Mouse (Mus musculus) right cerebral cortex, postnatal 10 days (tissue): ENCODE measurements at regions not wholly inside any gene's neighbourhood (a gene's known extent, or its start where the extent isn't known, plus 50 kb on each side); places are given as distances from the start of the nearest gene placed in this dataset.

Experiments
- DNase-seq, 2 experiments: peaks; one replicate each; pipeline ENCODE4 v3.0.0; 2021; ENCODE audit warnings: low spot score in 2 of 2

- no peak for DNase-seq
These were observed 54.6 kb downstream of the Gm11733 start for GRCm38 (mm10) chr11:117538732-117539131.

DNA sequence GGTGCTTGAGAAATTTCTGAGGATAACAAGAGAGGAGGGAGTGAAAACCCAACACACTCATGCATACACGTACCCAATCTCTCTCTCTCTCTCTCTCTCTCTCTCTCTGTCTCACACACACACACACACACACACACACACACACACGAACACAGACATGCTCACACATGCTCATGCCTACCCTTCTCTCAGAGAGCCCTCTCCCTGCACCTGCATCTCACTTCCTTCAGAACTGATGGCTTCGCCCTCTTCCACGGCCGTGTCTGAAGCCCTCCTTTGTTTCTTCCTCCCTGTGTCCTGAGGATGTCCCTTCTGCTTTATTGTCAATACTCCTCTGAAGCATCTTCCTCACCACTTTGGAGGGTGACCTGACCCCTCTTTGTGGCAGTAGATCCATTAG is 56.4 kb downstream of the Gm11733 start:
- DNase-seq = peak in 1 of 2 experiments; percentile 20

DNA sequence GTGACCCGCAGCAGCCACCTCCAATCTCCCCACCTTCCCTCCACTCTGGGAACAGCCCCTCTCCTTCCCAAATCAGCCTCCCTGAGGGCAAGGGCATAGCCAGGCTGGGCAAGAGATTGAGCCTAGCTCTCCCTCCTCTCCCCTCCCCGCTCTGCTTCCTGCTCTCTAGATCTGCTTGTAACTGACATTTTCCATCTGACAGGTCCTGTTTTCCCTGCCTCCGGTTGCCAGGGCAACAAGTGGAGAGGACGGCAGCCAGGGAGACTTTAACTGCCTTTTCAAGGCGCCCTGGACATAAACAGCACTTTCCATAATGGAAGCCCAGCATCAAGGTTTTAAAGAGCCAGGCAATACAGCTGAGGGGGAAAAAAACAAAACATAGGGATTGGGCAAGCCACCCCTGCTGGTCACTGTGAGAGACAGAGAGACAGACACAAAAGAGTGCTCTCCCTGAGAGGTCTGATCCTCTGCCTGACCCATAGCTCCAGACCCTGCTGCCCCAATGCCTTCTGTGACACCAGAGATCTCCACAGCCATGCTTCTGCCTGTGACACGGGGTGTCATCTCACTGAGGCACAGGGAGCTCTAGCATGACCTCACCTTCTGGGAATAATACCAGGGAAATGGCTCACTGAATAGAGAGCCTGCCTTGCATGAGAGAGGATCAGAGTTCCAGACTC is 57.2 kb downstream of the Gm11733 start:
- peak; percentile 76 to 86 for DNase-seq

DNA sequence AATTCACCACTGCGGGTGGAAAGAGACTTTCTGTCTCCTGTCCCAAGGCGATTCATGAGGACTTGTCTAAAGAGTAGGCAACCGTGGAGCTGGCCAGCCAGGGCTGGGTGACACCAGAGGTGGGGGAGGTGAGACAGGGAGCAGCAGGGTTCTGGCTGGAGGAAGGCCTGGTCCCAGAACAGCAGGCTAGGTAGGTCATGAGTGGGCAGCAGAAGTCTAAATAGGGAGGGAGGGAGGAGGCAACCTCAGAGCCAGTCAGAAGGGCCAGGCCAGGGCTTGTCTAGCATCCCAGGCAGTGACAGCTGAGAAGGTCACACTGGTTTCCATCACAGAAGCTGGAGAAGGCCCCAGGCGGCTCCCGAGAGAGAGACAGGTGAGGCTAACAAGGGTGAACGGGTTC is 59.0 kb downstream of the Gm11733 start:
- DNase-seq = no peak

GRCm38 (mm10) chr11:117544507-117544906 is 60.3 kb downstream of the Gm11733 start:
- no peak for DNase-seq

DNA sequence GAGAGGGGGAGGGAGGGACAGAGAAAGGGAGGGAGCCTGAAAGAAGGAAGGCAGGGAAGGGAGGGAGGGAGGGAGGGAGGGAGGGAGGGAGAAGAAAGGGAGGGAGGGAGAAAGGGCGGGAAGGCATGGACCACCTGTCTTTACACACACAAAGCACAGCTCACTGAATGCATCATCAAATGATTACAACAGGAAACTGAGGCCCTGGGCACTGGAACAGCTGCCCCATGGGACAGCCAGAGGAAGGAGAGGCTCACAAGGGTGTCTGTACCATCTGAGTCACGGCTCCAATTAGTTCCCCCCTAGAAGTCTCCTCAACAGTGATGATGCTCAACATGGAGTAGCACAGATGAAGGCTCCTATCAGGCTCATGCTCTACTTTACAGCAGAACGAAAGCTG is 60.8 kb downstream of the Gm11733 start:
- no peak for DNase-seq

DNA sequence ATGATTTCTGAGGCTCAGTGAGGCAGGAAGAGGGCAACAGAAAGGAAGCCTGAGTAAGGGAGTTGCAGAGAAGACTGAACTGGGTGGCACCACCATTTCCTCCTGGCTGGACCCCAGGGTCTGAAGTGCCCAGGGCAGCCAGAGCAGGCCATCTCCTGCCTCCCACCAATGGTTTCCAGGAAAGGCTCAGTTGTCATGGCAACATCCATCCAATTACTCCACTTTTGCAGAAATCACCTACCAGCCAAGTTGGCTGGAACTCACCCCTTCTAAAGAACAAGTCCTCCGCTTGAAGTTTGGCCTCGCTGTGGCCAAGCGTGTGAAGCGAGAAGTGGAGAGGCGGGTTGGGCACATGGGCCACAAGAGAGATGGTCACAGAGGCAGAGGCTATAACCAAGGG is 67.8 kb downstream of the Gm11733 start:
- DNase-seq = peak; percentile 74 to 87

DNA sequence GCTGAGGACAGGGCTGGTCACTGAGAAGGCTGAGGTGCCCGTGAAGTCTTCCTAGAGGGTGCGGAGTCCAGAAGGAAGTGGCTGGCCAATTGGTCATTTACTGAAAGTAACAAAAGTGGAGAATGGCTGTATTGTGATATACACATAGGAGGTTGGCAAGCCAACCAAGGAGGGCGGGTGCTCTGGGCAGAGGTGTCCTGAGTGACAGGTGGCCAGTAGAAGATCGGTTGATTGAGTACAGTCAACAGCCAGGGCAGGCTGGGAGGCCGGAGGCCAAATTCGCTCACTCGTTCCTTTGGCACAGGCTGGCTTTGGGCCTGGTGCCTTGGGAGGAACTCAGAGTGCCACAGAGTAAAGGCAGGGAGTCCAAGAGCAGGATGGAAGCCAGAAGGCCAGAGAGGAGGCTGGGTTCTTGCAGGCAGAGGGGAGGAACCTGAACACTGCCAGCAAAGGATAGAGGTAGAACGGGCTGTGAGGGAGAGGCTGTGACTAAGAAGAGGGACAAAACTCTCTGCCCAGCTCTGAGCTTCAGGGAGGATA is 68.3 kb downstream of the Gm11733 start:
- DNase-seq = peak; percentile 59 to 66

DNA sequence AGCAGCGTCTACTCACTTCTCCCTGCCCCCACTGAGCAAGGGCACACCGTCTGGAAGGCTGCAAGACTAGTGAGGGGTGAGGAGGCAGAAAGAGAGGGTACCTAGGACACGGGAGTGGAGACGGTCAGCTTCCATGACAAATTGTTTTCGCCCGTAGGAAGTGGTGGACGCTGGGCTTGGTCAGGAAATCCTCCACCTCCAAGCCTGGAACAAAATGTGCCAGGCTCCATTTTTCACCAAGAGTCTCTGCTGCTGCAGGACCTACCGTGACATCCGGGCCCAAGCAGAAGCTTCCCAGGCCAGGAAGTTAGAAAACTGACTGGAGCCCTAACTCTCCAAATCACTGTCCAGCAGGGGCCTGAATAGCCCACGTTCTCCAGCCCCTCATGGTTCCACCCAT is 69.9 kb downstream of the Gm11733 start:
- DNase-seq = no peak

DNA sequence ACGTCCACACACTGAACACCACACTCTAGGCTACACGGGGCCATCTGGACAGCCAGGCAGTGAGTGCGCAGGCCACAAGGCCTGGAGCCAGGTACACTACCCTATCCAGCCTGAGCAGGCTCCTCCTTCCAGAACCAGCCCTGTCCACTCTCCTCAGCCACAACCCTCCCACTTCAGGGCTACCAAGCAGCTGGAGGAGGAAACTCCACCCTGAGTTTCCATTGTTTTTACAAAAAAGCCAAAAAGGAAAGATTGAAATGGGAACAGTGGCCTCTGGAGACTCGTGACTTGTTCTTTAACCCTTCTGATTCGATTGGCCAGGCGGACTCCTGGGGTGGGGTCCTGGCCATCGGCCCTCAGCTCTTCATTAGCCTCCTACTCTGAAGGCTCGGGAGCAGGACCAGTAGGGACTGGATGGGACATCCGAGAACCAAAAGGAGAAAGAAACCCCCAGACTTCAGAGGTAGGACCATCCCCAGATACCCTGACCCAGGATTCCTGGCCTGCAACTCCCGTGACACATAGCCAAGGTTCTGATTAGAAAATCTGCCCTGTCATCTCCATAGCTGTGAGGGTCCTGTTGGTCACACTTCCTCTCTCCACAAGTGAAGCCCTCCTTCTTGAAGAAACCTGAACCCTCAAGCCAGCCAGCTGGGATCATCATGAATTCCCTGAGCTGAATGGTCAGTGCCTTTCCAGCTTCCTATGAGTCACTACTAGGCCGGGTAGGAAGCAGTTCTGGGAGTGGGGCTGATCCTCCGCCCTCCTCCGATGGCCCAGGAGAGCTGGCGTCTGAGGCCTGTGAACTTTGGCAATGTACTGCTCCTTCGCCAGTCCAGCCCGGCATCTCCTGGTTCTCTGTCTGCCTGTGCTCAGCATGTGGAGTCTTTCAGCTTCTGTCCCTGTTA is 73.6 kb downstream of the Gm11733 start:
- DNase-seq = no peak

GRCm38 (mm10) chr11:117559839-117560238 is 75.7 kb downstream of the Gm11733 start:
- no peak for DNase-seq

DNA sequence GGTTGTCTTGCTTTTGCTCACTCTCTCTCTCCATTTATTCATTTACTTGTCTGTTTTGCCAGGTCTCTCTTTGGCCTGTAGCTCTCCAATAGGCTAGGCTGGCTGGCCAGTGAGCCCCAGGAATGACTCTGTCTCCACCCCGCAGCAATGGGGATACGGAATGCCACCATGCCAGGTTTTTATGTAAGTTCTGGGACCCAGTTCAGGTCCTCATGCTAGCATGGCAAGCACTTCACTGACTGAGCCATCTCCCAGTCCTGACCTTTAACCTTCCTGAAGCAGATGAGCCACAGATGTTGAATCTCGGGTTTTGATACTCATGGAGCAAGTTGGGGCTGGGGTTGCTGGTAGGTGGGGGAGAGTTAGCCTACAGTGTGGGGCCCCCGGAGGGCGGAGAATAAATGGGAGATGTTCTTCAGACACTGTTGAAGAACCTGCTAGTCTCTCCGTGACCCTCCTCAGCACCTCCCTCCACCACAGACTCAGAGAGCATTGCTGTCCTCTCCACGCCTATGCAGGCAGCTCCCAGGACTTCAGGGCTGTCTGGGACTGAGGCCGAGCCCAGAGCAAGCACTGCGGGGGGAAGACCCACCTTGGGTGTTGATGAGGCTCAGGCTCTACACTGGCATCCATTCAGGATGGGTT is 83.9 kb downstream of the Gm11733 start:
- DNase-seq = no peak

DNA sequence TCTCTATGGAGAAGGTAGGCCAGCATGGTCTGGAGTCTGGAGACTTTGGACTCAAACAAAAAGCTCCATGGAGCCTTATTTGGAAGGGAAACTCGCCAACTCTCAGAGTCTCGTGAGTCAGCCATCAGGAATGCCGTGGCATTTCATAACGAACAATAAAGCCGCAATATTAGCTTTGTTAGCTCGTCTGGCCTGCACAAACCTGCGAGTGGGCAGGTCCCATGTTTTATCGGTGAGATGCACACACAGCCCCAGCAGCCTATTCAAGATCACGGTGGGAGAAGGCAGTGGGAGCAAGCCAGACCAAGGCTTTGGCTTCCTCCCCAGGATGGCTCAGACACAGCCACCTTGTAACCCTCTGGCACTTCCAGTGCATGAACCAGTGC is 84.4 kb downstream of the Gm11733 start:
- no peak for DNase-seq

DNA sequence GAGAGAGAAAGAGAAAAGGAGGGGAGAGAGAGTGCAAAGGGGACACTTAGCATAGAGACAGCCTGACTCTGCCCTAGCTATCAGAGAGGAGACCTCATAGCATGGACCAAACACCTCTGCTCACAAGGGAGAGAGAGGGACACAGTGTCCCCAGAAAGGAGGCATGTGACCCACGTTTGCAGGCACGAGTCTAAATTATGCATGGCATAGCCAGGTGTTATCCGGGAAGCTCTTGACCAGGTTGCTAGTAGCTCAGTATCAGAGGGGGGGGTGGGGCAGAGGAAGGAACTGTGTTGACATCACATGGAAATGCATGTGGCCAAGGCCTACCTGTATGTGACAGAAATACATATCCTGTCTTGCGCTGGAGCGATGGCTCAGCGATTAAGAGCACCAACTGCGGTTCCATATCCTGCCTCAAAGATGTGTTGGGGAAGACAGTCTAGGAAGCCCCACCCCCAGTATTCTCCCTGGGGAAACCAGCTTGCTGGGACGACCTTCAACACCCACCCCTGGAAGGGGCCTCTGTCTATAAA is 84.5 kb upstream of the Tnrc6c start:
- no peak for DNase-seq

DNA sequence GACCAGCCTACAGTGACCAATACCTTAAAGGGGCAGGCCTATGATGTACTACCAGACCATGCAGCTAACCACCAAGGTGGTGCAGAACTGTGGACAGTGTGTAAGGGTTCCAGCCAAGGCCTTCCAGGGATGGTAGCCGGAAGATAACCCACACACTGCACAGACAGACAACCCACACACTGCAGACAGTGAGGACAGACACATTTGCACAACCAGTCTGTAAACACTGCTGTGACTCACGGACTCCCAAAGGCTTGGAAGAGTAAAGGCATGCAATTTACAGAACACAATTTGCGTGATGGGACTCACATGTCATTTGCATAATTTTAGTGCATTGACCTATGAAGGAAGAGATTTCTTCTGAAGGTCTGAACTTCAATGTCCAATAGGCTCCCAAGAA is 82.2 kb upstream of the Tnrc6c start:
- no peak for DNase-seq

- peak; percentile 60 to 63 for DNase-seq
These were observed 79.4 kb upstream of the Tnrc6c start for GRCm38 (mm10) chr11:117574721-117575120.

DNA sequence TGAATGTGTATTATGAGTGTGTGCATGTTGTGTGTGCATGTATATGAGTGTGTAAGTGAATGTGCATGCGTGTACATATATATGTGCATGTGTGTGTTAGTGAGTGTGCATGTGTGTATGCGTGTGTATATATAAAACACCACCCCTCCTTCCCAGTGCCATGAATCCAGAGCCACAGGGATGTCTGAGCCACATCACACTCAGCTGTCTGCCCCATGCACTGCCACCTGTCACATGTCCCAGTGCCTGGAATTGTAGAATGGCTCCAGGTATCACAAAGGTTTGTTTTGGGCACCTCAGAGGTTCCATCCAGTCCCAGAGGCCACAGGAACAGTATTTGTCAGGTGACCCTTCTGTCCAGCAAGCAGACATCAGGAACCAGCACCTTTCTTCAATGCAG is 75.0 kb upstream of the Tnrc6c start:
- no peak for DNase-seq

DNA sequence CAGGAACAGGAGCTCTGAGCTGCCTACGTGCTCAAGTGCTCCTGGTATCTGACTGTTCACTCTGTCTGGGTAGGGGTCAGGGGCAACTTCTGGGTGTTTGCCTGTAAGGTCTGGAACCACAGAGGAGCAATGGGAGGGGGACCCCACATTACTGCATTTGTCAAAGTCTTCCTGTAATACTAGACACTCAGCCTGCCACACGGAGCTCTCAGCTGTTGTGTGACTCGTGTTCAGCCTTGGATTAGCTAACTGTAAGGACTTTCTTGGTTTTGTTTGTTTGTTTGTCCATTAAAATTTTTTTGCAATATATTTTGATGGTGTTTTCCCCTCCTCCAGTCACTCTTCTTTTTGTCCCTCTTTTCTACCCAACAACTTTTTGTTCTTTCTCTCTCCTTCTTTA is 74.4 kb upstream of the Tnrc6c start:
- no peak for DNase-seq

DNA sequence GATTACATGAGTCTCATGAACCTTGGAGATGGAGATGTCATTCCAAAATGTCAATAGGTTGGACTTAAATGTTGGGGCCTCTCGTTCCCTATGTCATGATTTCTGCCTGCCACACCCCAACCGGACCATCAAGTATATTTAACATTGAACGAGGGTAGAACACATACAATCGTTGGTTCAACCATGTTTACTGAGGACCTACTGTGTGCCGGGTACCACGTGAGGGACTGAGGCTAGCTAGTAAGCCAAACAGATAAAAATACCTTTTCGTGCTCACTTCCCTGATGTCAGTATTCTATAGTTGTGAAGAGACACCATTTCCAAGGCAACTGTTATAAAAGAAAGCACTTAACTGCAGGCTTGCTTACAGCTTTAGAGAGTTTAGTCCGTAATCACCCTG is 70.6 kb upstream of the Tnrc6c start:
- no peak for DNase-seq

GRCm38 (mm10) chr11:117585556-117585955 is 68.5 kb upstream of the Tnrc6c start:
- no peak for DNase-seq

GRCm38 (mm10) chr11:117586063-117586462 is 68.0 kb upstream of the Tnrc6c start:
- DNase-seq = no peak

DNA sequence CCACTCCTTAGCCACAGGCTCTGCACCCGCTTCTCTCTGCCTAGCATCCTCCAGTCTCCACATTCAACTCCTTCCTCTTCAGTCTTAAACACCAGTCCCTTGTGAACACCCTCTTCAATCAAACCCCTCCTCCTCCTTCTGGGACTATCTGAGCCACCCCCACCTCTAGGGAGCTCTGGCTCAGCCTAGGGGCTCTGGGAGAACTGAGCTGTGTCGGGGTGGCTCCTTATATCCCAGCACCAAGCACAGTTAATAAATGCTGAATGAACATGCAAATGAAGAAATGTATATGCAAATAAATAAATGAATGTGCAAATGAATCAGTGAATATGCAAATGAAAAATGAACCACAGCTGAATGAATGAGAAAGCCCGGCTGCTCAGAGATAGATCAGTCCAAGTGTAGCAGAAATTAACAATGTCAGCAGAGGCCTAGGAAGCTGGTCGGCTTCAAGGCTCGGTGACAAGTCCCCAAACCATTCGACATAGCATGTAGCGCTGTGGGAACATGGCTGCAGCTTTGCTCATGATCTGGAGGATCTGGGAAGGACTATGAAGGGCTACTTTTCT is 67.1 kb upstream of the Tnrc6c start:
- DNase-seq = no peak
